Mouse (Mus musculus): Measurements from ENCODE around the gene Prm1.

Gene Prm1

DNA sequence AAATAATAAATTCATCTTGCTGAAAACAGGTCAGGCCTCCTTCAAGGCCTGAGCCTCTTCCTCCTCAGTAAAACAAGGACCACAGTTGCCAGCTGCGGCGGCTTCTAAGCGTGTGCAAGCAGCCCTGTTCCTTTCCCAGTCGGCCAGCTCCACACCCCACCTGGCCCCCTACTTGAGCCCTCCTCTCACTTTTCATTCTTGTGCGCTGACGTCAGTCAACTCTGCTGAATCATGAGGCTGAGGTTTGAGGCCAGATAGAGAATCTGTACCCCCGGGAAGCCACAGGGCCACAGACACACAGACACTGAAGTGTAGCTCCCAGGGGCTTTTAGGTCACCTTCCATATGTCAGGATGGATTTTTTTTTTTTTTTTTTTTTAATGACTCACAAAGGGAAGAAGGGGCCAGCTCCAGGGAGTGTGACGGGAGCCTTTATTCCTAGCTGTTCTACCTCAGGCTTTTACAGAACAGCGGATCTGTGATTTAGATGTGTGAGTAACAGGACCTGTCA is 23.7 kb downstream of the Prm1 start:
- no peak for DNase-seq

DNA sequence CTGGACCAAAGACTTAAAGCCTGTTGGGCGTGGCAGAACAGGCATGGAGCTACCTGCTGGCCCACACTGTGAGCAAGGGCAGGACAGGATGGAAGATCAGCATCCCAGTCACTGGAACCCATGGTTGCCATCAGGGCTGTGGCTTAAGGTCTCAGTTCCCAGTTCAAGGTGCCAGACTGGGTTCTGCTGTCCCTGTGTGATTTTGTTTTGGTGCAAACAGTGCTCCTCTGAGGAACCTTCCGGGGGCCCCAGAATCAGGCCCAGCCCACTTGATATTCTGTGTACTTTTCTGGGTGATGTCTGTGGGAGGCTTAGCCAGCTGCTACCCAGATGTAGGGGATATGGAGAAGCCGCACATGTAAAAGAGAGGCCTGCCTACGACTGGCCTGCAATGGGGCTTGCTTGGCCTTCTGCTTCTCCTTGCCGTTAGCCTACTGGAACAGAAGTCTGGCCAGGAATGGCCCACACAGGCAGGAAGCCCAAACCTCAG is 25.0 kb downstream of the Prm1 start:
- DNase-seq, result no peak

DNA sequence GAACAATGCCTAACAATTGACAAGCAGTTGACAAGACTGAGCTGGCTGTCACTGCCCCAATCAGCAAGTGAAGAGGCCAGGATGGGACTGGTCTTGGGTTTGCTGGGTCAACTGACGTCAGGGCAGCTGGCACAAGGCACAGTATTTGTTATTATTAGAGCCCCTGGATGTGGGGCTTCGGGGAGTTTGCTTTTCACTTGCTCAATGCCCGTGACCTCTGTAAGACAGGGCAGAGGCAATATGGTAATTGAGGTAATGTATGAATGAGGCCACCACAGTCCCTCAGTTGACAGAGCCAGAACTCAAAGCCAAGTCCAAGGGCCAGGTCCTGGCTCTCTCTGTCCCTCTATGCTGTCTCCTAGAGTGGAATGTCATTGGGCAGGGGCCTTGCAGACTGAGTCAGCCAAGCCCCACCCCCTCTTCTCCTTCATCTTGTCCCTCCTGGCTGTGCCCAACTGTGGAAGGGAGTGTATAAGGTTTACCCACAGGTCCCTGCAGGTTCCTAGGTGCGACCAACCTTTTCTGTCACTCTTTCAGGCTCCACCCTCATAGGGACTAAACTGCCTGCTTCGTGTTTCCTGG is 28.0 kb downstream of the Prm1 start:
- peak; percentile 60 for DNase-seq

DNA sequence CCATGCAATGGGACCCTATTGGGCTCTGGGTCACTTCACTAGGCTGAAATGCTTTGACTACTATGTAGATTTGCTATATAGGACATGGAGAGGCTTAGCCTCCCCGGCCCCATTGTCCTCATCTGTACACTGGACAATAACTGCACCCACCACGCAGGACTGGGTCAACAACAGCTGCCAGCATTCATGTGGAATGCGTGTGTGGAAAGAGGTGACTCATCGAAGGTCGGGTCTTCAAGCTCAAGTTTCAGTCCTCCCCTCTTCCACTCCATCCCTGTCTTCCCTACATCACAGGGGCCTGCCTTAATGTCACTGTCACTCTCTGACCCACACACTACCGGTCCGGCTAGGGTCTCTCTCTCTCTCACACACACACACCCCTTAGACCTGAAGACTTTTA is 29.3 kb downstream of the Prm1 start:
- peak; percentile 40 for DNase-seq

DNA sequence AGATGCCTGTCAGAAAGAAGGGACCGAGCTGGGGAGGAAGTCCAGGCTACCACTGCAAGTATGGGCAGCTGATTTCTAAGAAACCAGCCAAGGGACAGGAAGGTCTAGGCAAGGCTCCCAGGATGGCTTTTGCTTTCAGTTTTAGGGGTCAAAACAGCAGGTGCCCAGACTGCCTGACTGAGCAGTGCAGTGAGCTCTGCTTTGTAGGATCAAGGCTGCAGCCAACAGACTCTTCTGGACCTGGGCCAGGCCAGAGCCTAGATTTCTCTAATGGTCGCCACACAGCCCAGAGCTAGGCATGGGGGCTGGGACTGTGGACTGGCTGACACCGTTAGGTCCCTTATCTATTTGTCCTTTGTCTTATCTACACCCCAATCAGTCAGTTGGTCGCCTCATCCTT is 30.9 kb downstream of the Prm1 start:
- peak; percentile 19 for DNase-seq

DNA sequence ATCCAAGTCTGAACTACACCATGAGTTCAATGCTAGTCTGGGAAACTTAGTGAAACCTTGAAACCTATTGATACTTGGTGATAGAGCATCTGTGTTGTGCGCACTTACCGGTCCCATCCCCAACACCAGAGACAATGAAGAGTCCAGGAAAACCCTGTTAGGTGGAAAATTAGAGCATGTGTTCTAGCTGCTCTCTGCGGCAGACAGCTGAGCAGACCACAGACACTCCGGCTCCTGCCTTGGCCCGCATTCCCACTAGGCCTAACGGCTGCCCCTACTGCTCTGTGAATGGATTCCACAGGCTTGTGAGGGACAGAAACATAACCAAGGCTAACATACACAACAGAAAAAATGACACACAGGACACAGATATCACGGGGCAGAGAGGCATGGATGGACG is 32.1 kb downstream of the Prm1 start:
- no peak for DNase-seq

DNA sequence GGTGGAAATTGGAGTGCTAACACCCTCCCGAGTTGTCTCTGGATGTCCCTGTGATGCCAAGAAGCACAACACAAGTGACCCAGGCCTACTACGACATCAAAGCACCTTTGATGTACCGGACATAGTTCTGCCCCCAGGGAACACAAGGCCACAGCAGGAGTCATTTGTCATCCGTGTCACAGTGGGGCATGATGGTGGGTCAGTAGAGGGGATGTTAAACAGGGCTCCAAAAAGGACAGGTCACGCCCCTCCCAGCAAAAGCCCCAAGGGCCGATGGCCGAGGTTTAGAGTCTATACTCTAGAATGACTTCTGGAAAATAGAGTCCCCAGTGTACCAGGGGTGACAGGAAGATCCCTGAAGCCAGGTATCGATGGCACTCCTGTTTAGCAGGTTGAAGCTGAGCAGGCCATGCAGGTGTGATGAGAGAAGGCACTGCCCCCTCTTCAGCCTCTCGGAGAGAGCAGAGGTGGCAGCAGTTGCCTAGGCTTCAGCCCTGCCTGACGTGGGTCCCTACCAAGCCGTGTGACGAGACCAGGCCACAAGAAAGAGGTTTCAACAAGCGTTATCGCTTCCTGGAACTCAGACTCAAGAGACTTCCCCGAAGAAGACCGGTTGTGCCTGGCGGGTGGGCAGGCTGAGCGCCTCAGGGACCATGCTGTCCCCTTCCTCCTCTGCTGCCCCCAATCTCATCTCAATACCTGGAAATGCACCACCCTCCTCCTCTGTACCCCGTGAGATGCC is 33.7 kb downstream of the Prm1 start:
- DNase-seq, result no peak

DNA sequence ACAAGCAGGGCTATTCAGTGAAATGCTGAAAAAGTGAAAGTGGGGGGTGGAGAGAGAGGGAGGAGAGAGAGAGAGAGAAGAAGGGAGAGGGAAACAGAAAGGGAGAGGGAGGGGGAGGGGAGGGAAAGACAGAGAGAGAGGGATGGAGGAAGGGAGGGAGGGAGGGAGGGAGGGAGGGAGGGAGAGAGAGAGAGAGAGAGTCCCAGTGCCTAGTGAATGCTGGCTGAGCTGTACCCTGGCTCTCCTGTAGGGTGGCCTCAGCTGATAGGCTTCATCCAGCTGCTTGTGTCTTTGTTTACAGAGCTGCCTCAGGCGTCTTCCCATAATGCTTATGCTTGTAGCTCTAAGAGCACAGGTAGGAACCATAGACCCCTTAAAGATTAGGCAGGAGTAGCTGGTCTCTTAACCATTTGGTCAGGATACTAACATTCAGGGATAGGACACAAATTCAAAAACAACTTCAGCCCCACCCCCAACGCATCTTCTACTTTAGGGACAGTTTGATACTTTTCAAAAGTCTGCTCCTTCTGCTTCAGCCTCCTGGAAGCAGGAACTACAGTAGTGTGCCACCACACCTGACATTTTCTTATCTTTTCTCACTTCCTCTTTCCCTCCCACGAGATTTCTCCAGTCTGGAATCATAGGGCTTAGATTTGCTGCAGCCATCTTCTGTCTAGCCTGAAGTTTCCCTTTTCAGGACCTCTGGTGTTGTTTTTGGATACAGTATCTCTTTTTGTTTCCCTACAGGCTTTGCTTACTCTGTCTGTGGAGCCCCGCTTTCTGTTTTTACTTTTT is 34.9 kb downstream of the Prm1 start:
- DNase-seq, result peak; percentile 50

DNA sequence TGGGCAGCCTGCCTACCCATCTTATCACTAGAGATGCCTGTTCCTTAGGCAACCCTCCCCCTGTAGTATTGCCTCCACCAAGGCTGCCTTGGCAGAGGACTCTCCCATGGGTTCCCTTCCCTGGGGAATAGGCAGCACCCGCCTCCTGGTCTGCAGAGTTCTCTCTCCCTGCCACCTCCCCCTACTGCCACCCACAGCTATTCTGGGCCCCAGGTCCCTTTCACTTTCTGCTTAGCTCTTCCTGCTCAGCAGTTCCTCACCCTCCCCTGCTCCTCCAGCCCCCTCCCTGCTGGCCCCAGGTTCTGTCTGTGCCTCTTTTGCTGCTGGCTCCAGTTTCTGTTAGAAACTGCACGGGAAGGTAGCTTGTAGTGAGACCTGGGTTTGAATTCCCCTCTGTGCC is 36.0 kb downstream of the Prm1 start:
- no peak for DNase-seq

DNA sequence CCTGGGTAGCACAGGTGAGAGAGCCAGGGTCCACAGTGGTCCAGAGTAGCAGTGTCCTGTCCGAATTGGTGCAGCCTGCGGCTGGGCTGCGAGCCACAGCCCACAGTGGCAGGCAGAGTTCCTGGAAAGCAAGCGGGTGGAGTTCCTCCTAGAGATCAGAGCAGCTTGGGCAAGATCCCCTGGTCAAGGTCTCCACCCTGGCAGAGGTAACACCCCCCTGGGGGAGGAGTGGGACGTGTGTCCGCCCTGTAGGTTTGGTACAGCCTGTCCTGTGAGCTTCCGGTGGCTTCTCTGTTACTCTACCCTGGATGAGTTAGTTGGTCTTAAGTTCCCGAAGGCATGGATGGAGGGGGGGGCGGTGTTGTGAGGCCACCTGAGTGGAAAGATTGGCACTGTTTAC is 36.8 kb downstream of the Prm1 start:
- DNase-seq, result no peak

DNA sequence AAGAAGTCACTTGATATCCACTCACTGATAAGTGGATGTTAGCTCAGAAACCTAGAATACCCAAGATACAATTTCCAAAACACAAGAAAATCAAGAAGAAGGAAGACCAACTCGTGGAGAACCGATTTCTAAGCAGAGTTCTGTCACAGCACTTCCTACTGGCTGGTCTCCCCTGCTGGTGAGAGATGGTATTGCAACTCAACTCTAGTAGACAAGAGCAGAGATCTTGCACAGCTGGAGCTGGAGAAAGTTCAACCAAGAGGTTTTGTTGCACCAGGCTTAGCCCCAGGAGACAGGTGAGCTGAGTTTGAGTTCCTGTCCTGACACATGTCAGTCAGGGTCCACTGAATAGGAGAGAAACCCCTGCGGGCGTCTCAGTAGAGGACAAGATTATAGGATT is 38.5 kb downstream of the Prm1 start:
- DNase-seq, result peak; percentile 82

DNA sequence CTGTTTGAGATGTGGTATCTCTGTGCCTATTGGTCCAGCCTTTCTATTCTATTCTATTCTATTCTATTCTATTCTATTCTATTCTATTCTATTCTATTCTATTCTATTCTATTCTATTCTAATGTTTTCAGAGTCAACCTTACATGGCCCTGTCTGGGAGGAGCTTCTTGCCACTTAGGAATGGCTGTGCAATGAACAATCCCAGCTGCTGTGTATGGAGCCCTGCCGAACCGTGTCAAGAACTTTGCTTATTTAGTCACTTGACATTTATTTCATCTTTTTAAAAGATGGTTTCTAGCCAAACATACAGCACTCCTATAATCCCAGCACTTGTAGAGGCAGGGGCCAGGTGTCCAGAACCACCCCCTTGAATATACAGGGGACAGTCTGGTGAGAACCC is 41.3 kb downstream of the Prm1 start:
- no peak for DNase-seq

DNA sequence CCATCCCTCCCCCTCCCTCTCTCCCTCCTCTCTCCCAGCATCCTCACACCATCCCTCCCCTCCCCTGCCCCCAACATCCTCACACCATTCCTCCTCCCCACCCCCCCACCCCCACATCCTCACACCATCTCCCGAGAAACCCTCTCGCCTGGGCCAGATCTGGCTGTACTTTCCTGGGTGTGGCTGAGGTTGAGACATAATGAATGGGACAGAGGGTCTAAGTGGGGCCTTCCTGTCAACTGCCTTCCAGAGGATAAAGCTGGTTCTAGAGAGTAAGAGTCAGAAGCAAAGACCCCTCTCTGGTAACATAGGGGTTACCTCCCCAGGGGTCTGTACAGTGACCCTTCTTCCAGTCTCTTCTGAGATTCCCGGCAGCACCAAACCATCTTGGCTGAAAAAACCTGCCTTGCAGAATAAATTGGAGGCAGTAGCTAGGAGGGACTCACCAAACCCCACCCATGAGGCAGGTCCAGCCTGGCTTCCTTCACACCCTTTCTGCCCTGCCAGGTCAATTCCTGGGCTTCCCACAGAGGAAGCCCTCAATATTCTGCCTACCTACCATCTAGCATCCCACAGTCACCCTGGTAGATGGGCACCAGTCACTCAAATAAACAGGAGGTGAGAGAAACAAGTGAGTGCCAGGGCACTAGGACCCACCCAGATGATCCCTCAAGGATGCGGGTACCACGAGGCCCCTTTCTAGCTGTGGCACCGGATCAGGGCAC is 41.9 kb downstream of the Prm1 start:
- DNase-seq, result no peak

DNA sequence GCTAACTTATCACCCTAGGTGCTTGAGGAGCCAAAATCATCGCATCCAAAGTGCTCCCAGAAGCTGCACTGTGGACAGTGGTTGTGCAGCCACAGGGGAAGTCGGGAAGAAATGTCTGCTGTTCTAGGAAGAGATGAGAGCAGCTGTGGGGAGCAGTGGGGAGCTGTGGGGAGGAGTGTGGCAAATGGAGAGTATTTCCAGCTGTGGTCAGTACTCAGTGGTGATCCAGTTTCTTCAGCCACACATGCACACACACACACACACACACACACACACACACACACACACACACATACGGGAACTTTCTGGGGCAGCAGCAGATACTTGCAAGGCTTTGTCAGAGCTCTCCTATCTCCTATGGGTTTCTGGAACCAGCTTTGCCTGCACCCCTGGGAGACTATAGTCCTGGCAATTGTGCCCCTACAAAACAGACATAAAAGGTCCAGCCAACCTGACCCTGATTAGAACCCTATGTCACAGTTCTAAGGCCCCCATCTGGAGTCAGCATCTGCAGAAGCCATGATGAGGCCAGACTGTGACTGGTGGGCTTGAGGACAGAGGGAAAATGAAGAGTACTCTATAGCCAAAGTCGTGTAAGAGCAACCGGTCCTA is 43.0 kb downstream of the Prm1 start:
- no peak for DNase-seq

DNA sequence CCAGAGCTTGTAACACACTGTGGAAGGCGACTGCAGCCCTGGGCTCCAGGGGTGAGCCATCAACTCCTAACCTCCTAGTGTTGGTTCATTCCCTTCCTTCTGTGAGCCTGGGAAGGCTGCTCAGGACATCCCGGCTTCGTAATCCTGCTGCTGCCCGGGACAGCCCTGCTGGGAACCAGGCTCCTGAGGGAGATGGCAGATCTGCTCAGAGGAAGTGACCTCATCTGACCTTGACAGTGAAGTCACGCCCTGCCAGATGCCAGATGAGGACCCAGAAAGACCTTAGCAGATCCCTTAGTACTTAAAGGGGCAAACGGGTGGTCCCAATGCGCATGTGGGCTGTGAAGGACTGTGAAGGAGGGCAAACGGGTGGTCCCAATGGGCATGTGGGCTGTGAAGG is 44.5 kb downstream of the Prm1 start:
- peak; percentile 22 for DNase-seq

DNA sequence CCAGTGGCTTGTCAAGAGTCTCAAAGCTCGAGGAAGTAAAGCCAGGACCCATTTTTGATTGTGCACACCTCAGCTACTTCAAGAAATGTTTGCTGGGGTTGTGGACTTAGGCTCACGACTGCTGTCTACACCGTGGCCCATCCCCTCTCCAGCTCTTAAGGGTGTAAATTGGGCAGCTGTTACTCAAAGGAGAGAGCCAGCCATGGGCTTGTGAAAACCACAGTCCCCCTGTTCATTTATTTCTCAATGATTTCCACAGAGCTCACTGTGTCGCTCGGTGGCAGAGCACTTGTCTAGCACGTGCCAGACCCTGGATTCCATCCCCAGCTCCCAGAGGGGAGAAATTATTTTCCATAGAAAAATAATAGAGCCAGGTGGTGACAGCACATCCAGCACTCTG is 49.5 kb downstream of the Prm1 start:
- DNase-seq, result no peak

DNA sequence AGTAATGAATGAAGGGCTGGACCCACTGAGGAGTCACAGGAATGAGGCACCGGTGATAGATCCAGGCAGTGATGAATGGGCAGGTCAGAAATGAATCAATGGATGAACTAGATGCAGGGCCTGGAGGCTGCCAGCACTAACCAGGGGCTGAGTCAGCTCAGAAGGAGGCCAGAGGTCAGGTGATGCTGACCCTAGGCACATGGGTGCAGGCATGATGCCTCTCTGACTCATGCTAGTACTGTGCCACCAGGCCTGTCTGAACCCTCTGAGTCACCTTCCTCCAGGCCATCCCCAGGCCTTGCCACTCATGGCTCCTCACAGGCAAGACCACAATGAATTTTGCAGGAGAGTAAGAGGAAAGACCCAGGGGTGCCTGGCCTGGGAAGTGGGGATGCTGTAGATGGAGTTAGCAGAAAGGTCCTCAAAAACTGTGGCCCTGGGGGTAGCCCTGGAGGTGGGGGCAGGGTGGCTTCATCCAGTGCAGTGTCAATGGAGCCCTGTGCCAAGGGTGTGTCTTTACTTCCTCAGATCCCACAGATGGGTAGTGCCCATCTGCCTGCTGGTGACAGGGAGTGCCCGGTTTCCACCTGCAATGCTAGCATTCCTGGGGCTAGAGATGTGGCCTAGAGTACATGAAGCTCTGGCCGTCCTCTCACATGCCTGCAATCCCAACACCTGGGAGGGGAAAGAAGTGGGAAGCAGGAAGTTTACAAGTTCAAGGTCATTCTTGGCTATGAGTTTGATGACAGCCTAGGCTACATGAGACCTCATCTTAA is 50.9 kb downstream of the Prm1 start:
- no peak for DNase-seq

DNA sequence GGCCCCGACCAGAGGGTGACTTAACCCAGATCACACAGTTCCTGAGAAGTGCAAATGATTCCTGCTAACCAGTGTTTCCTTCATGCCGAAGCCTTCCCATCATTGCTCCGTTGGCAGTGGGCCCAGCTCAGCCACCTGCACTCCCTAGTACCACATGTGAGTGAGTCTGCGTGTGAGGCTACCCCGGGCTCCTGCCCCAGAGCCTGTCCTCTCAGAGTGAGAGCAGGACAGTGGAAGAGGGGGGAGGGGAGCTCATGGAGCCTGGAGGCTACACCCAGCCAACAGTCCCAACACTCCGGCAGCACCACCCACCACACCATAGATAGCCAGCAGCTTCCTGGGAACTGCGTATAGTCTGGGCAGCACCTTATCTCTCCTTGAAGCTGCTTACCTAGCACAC is 55.8 kb downstream of the Prm1 start:
- DNase-seq, result peak; percentile 48

DNA sequence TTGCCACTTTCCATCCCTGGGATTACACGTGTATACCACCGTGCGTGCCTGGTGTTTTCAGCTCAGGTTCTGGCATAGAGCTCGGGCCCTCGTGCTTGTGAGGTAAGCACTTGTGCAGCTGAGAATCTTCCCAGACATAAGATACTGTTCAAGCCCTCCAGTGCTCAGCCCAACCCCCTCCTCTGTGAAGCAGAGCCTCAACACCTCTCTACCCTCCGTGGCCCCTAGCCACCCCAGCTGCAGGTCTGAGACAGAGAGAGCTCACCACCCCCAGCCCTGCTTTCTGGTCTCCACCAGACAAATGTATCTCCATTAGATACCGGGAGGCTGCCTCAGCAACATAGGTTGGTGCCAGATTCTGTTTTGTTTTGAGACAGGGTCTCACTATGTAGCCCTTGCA is 56.4 kb downstream of the Prm1 start:
- no peak for DNase-seq

All from retina, postnatal 1 day (tissue).